19 mouse cellular contexts compared by ENCODE assay signal in the genomic region with DNA sequence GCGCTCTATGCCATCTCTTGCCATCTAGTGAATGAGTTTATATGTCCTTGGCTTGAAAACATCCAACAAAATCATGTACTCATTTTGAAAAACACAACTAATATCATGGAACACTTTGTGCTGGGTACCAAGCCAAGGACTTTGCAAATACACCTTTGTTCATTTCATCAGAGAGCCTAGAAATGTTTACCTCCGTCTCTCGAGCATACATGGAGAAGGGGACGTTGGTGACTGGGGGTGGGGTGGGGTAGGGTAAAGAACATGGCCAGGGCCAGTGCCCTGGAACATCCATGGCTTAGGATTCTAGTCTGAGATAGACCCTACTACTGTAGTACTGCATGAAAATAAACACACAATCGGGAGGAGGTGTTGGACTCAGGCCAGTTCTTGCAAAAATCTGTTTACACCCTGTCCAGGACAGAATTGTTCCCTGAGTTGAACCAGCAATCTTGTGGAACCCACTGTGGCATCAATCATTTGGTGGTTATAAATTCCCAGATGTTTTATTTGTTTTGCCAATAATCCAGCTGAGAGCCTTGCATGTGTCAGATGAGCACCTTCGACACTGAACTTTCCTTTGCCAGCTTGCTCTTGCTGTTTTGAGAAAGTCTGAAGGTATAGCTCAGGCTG. TPM values are rescaled to one million over a fixed set of nuclear protein-coding genes. Genes with fewer than 3 reads are reported as not detected.
DNase-seq lines count a peak whose midpoint lies in the region; ATAC-seq and TF ChIP-seq lines count a peak whose summit lies in the region.
"Had no signal": no experiment of that assay in that cellular context is flagged by ENCODE, and none has a peak within 500 bp of the region (broad histone marks: within the 10 kb centered on the region; RNA-seq: fewer than 3 reads in every experiment).

No protein-coding gene starts in this region.

- no peaks in the 10 kb centered on the region for H3K9me3 ChIP-seq in liver, embryonic 16.5 days (replicated peaks; ENCODE audit: control insufficient read depth, low read length)
- H3K9me3 ChIP-seq in liver, embryonic 12.5 days (replicated peaks) = no peaks in the 10 kb centered on the region
- H3K9me3 ChIP-seq in stomach, postnatal 0 days (ENCODE audit: control insufficient read depth, low read length) = no peaks in the 10 kb centered on the region
- H3K9me3 ChIP-seq: embryonic facial prominence, embryonic 13.5 days; forebrain, embryonic 12.5 days; heart, embryonic 13.5 days; hindbrain, embryonic 15.5 days had no signal

- H3K9ac ChIP-seq in liver, embryonic 16.5 days (ENCODE audit: low read depth, low read length) = no peak overlapping the region
- no peak overlapping the region for H3K9ac ChIP-seq in liver, embryonic 12.5 days
- no peak overlapping the region for H3K9ac ChIP-seq in stomach, postnatal 0 days (ENCODE audit: low read length)
- H3K9ac ChIP-seq: embryonic facial prominence, embryonic 13.5 days; forebrain, embryonic 12.5 days; heart, embryonic 13.5 days; hindbrain, embryonic 15.5 days had no signal

- no peak overlapping the region for H3K4me3 ChIP-seq in liver, embryonic 16.5 days (ENCODE audit: low read depth, low read length)
- no peak overlapping the region for H3K4me3 ChIP-seq in liver, embryonic 12.5 days
- no peak overlapping the region for H3K4me3 ChIP-seq in stomach, postnatal 0 days (ENCODE audit: low read depth, low read length)
- H3K4me3 ChIP-seq: embryonic facial prominence, embryonic 13.5 days; forebrain, embryonic 12.5 days; heart, embryonic 13.5 days; hindbrain, embryonic 15.5 days had no signal

- DNase-seq in NIH3T3 (ENCODE audit: low read depth) (peak; percentile 59), adipocyte (ENCODE audit: low spot score) (peak; percentile 71)
- DNase-seq in stomach, postnatal 0 days (ENCODE audit: low spot score) = peak; percentile 20
- no peak for DNase-seq in kidney, postnatal 36 days
- DNase-seq: adrenal gland, postnatal 10 days; cerebellum, adult 11 months; cerebellum, adult 8-10 months; cerebellum, postnatal 25 days; gastrocnemius, postnatal 14 days; heart, postnatal 36 days had no signal

- 61% methylated on average over 6 of the region's 6 CpGs for WGBS in liver, embryonic 16.5 days (ENCODE audit: insufficient replicate concordance)
- WGBS in liver, embryonic 12.5 days (ENCODE audit: insufficient replicate concordance) = 65% methylated on average over 6 of the region's 6 CpGs
- WGBS in stomach, postnatal 0 days = 47% methylated on average over 6 of the region's 6 CpGs

- peaks cover 8% of the 10 kb centered on the region for H3K4me1 ChIP-seq in liver, embryonic 16.5 days (ENCODE audit: control insufficient read depth, low read depth, low read length)
- H3K4me1 ChIP-seq in liver, embryonic 12.5 days = peaks cover 15% of the 10 kb centered on the region
- no peaks in the 10 kb centered on the region for H3K4me1 ChIP-seq in stomach, postnatal 0 days (replicated peaks; ENCODE audit: control insufficient read depth, insufficient read depth)
- H3K4me1 ChIP-seq: embryonic facial prominence, embryonic 13.5 days; forebrain, embryonic 12.5 days; hindbrain, embryonic 15.5 days had no signal

- peak; percentile 77 for ATAC-seq in liver, embryonic 16.5 days (ENCODE audit: low read depth)
- no peak for ATAC-seq in liver, embryonic 12.5 days
- ATAC-seq in stomach, postnatal 0 days (ENCODE audit: low FRiP score, low TSS enrichment) = peak; percentile 53
- ATAC-seq: forebrain, embryonic 16.5 days had no signal

- no peak for TF ChIP-seq EP300 in stomach, postnatal 0 days (optimal IDR thresholded peaks at IDR 0.05)

- peak overlapping the region; percentile 72 for H3K27ac ChIP-seq in liver, embryonic 16.5 days (ENCODE audit: low read length)
- no peak overlapping the region for H3K27ac ChIP-seq in liver, embryonic 12.5 days
- no peak overlapping the region for H3K27ac ChIP-seq in stomach, postnatal 0 days (replicated peaks)
- H3K27ac ChIP-seq: embryonic facial prominence, embryonic 13.5 days; forebrain, embryonic 12.5 days; heart, embryonic 13.5 days; hindbrain, embryonic 15.5 days had no signal

- H3K4me2 ChIP-seq in liver, embryonic 16.5 days (ENCODE audit: low read depth, low read length) = no peak overlapping the region
- H3K4me2 ChIP-seq in liver, embryonic 12.5 days = no peak overlapping the region
- H3K4me2 ChIP-seq in stomach, postnatal 0 days (replicated peaks; ENCODE audit: low read depth) = no peak overlapping the region
- H3K4me2 ChIP-seq: embryonic facial prominence, embryonic 13.5 days; forebrain, embryonic 12.5 days; heart, embryonic 13.5 days; hindbrain, embryonic 15.5 days had no signal

- no peaks in the 10 kb centered on the region for H3K36me3 ChIP-seq in liver, embryonic 16.5 days (ENCODE audit: control insufficient read depth, insufficient read depth)
- no peaks in the 10 kb centered on the region for H3K36me3 ChIP-seq in liver, embryonic 12.5 days
- H3K36me3 ChIP-seq in stomach, postnatal 0 days (ENCODE audit: control insufficient read depth, insufficient read depth, low read length) = no peaks in the 10 kb centered on the region
- H3K36me3 ChIP-seq: embryonic facial prominence, embryonic 13.5 days; forebrain, embryonic 12.5 days; heart, embryonic 13.5 days; hindbrain, embryonic 15.5 days had no signal

- H3K27me3 ChIP-seq in liver, embryonic 16.5 days (ENCODE audit: control insufficient read depth, insufficient read depth, low read depth, low read length) = no peaks in the 10 kb centered on the region
- H3K27me3 ChIP-seq in liver, embryonic 12.5 days (replicated peaks) = no peaks in the 10 kb centered on the region
- H3K27me3 ChIP-seq in stomach, postnatal 0 days (ENCODE audit: control insufficient read depth, insufficient read depth, low read length) = no peaks in the 10 kb centered on the region
- H3K27me3 ChIP-seq: embryonic facial prominence, embryonic 13.5 days; forebrain, embryonic 12.5 days; hindbrain, embryonic 15.5 days had no signal

- TF ChIP-seq CTCF in stomach, postnatal 0 days (IDR thresholded peaks at IDR 0.05; ENCODE audit: low read depth) = no peak

RNA-seq across cellular contexts. Expression of a gene that starts 5.8 kb away (rescaled TPM):
- polyA plus RNA-seq in liver, embryonic 16.5 days (2015; fragmentation: Nextera tagmentation; extraction: Ambion mirVana) = 0.05 TPM in 1 of 2 replicates, not detected in the other
- polyA plus RNA-seq in liver, embryonic 12.5 days (2016; fragmentation: Nextera tagmentation; extraction: Ambion mirVana) = 0.13 and 0.16 TPM in 2 replicates
- 0.23 and 0.32 TPM in 2 replicates for polyA plus RNA-seq in stomach, postnatal 0 days (2015; fragmentation: Nextera tagmentation; extraction: Ambion mirVana)
- polyA plus RNA-seq: brain, embryonic 14.5 days; cortical plate, adult 2 months had no signal

RNA-seq across cellular contexts. Expression of a gene that starts 39.3 kb away (rescaled TPM):
- polyA plus RNA-seq in liver, embryonic 16.5 days (2015; fragmentation: Nextera tagmentation; extraction: Ambion mirVana) = 23.3 and 27.3 TPM in 2 replicates
- polyA plus RNA-seq in liver, embryonic 12.5 days (2016; fragmentation: Nextera tagmentation; extraction: Ambion mirVana) = 24.9 and 25.7 TPM in 2 replicates
- 35.4 and 38.8 TPM in 2 replicates for polyA plus RNA-seq in stomach, postnatal 0 days (2015; fragmentation: Nextera tagmentation; extraction: Ambion mirVana)

RNA-seq across cellular contexts. Expression of a gene that starts 50.7 kb away (rescaled TPM):
- 10.8 and 13.3 TPM in 2 replicates for polyA plus RNA-seq in liver, embryonic 16.5 days (2015; fragmentation: Nextera tagmentation; extraction: Ambion mirVana)
- 14.7 and 16.8 TPM in 2 replicates for polyA plus RNA-seq in liver, embryonic 12.5 days (2016; fragmentation: Nextera tagmentation; extraction: Ambion mirVana)
- polyA plus RNA-seq in stomach, postnatal 0 days (2015; fragmentation: Nextera tagmentation; extraction: Ambion mirVana) = 32.1 and 40.0 TPM in 2 replicates

RNA-seq across cellular contexts. Expression of a gene that starts 56.7 kb away (rescaled TPM):
- 28.2 and 30.4 TPM in 2 replicates for polyA plus RNA-seq in liver, embryonic 16.5 days (2015; fragmentation: Nextera tagmentation; extraction: Ambion mirVana)
- polyA plus RNA-seq in liver, embryonic 12.5 days (2016; fragmentation: Nextera tagmentation; extraction: Ambion mirVana) = 29.8 and 31.1 TPM in 2 replicates
- 43.0 and 44.0 TPM in 2 replicates for polyA plus RNA-seq in stomach, postnatal 0 days (2015; fragmentation: Nextera tagmentation; extraction: Ambion mirVana)

Comparison
In these comparisons a context has a peak if more than half of its experiments do, and no peak if none do; other contexts are left out.
1. DNase-seq: peak in NIH3T3 (single experiment), adipocyte (single experiment) and stomach, postnatal 0 days (single experiment); none in kidney, postnatal 36 days (0 of 2).